Mouse (Mus musculus): Measurements from ENCODE around the gene Ngf. TPM values are rescaled to one million over a fixed set of nuclear protein-coding genes. Genes with fewer than 3 reads are reported as not detected.
A peak's percentile ranks its signal among the peaks of the same experiment; 100 is the strongest.

Ngf gene
- polyA plus RNA-seq, 1 experiment from 2014 or later, result 7.0 TPM

GRCm38 (mm10) chr3:102556108-102556507 is 86.4 kb downstream of the Ngf start:
- H3K9ac ChIP-seq (ENCODE audit: low read depth, low read length), result no peak overlapping the region
- no peak overlapping the region for H3K4me3 ChIP-seq (ENCODE audit: low read depth, low read length)
- H3K4me1 ChIP-seq (ENCODE audit: control insufficient read depth, insufficient read depth, low read length), result peaks cover 5% of the 10 kb centered on the region; the same call in 1 of the 2 replicates
- H3K36me3 ChIP-seq (ENCODE audit: control insufficient read depth, insufficient read depth, low read length), result no peaks in the 10 kb centered on the region
- DNase-seq (ENCODE audit: low spot score) (peak; percentile 59), ATAC-seq (ENCODE audit: low read depth) (no peak)
- no peak overlapping the region for H3K4me2 ChIP-seq (ENCODE audit: low read depth, low read length)
- H3K27me3 ChIP-seq (replicated peaks; ENCODE audit: control insufficient read depth, insufficient read depth, low read length), result no peaks in the 10 kb centered on the region
- no peaks in the 10 kb centered on the region for H3K9me3 ChIP-seq (ENCODE audit: control insufficient read depth, low read length)
- WGBS, result 14% methylated on average over 1 of the region's 1 CpGs
- no peak overlapping the region for H3K27ac ChIP-seq (replicated peaks; ENCODE audit: low read depth, low read length)

GRCm38 (mm10) chr3:102556645-102557044 is 86.9 kb downstream of the Ngf start:
- ATAC-seq (ENCODE audit: low read depth), result no peak
- H3K9me3 ChIP-seq (ENCODE audit: control insufficient read depth, low read length), result no peaks in the 10 kb centered on the region

More at GRCm38 (mm10) chr3:102556645-102557044, 86.9 kb downstream of the Ngf start:
- Histone ChIP-seq H3K27ac (replicated peaks; ENCODE audit: low read depth, low read length) (no peak overlapping the region), H3K4me2 (ENCODE audit: low read depth, low read length) (no peak overlapping the region), H3K36me3 (ENCODE audit: control insufficient read depth, insufficient read depth, low read length) (no peaks in the 10 kb centered on the region), H3K4me3 (ENCODE audit: low read depth, low read length) (no peak overlapping the region), H3K9ac (ENCODE audit: low read depth, low read length) (no peak overlapping the region), H3K27me3 (replicated peaks; ENCODE audit: control insufficient read depth, insufficient read depth, low read length) (no peaks in the 10 kb centered on the region), H3K4me1 (ENCODE audit: control insufficient read depth, insufficient read depth, low read length) (peaks cover 5% of the 10 kb centered on the region; the same call in 1 of the 2 replicates)
- no peak for DNase-seq (ENCODE audit: low spot score)

All from embryonic facial prominence, embryonic 14.5 days (tissue).